Mouse (Mus musculus) kidney, adult 2 months (tissue): Measurements from ENCODE around the gene Fars2.

ENCODE experiments used
- CTCF ChIP-seq: fragments of 200-500 bp; conservative IDR thresholded peaks from 2 replicates; pipeline ENCODE4 v1.5.1; 2011; ENCODE audit warnings: low read depth, mild to moderate bottlenecking, control low read depth, low read length, moderate library complexity, mixed read lengths; ENCODE audit not compliant: insufficient read depth, insufficient read length
- POLR2A ChIP-seq: fragments of 200-500 bp; IDR thresholded peaks from one replicate; pipeline ENCODE4 v1.6.1; 2011; ENCODE audit warnings: low read depth, low read length, control low read depth

DNA sequence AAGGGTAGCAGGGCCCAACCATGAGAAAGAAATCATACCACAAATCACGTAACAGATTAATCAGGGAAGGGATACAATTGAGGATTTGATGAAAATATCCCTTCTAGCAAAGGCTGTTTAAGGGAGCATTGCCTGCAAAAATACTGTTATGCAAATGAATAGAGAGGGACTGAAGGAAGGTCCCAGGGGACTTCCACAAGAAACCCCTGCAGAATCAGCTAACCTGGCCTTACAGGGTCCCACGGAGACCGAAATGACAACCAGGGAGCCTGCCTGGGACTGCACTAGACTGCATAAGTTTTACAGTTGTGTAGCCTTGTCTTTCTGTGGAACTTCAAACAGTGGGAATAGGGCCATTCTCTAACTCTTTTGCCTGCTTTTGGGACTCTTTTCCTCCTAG lies 98.8 kb downstream of the Fars2 start:
- TF ChIP-seq POLR2A = no peak
- TF ChIP-seq CTCF = no peak
